Mouse (Mus musculus): Measurements from ENCODE around the gene Olfr56. TPM values are rescaled to one million over a fixed set of nuclear protein-coding genes. Genes with fewer than 3 reads are reported as not detected.

The Olfr56 gene
- polyA plus RNA-seq, 1 experiment from 2014 or later: not detected

DNA sequence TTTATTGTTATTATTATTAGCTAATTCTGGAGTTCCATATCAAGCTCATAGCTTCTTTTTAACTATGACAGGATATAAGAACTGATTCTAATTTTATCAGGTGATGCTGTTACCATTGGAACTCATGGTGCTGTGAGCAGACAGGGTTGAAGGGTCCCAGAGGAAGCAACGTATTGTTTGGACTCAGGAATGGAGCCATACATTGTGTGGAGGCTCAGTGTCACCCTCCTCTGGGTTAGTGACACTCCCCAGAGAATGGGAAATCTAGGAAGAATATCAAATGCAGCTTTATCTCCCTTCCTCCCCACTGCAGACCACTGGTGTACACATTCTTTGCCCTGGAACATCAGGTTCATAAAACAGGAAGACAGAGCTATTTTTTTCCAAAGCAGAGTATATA lies 204.5 kb downstream of the Olfr56 start:
- Histone ChIP-seq H3K27ac (ENCODE audit: low read length) (no peak overlapping the region), H3K9me3 (ENCODE audit: low read length) (no peaks in the 10 kb centered on the region), H3K27me3 (ENCODE audit: insufficient read depth, low read length) (no peaks in the 10 kb centered on the region), H3K36me3 (ENCODE audit: insufficient read depth, low read length) (no peaks in the 10 kb centered on the region), H3K4me3 (ENCODE audit: low read length) (no peak overlapping the region), H3K4me1 (ENCODE audit: insufficient read depth, low read length) (no peaks in the 10 kb centered on the region), H3K4me2 (replicated peaks; ENCODE audit: low read depth, low read length) (no peak overlapping the region), H3K9ac (replicated peaks; ENCODE audit: low read length) (no peak overlapping the region)
- no peak for ATAC-seq (ENCODE audit: low FRiP score, low TSS enrichment)
- 68% methylated on average over 1 of the region's 1 CpGs for WGBS

Other genes with a start within 250 kb of the Olfr56 start
- gene Rack1, start 178.6 kb upstream of the Olfr56 start, polyA plus RNA-seq (2015; fragmentation: Nextera tagmentation; extraction: Ambion mirVana): 712 and 779 TPM in 2 replicates
- 7.1 and 7.2 TPM in 2 replicates for gene Trim41, start 161.5 kb upstream of the Olfr56 start, polyA plus RNA-seq (2015; fragmentation: Nextera tagmentation; extraction: Ambion mirVana)
- 4.4 and 4.8 TPM in 2 replicates for gene Trim7, start 152.7 kb upstream of the Olfr56 start, polyA plus RNA-seq (2015; fragmentation: Nextera tagmentation; extraction: Ambion mirVana)
- gene Gm12184, start 152.2 kb upstream of the Olfr56 start, polyA plus RNA-seq (2015; fragmentation: Nextera tagmentation; extraction: Ambion mirVana): 0.86 and 1.2 TPM in 2 replicates
- gene Irgm1, start 107.2 kb upstream of the Olfr56 start, polyA plus RNA-seq (2015; fragmentation: Nextera tagmentation; extraction: Ambion mirVana): 17.0 and 18.3 TPM in 2 replicates
- 0.09 and 0.21 TPM in 2 replicates for gene Gm5431, start 76.7 kb upstream of the Olfr56 start, polyA plus RNA-seq (2015; fragmentation: Nextera tagmentation; extraction: Ambion mirVana)
- 3.8 and 6.9 TPM in 2 replicates for gene Psme2b, start 32.7 kb upstream of the Olfr56 start, polyA plus RNA-seq (2015; fragmentation: Nextera tagmentation; extraction: Ambion mirVana)
- 0.54 and 0.76 TPM in 2 replicates for gene 9930111J21Rik1, start 509 bp downstream of the Olfr56 start, polyA plus RNA-seq (2015; fragmentation: Nextera tagmentation; extraction: Ambion mirVana)
- 0.03 TPM in 1 of 2 replicates, not detected in the other for gene Gm12185, start 13.3 kb downstream of the Olfr56 start, polyA plus RNA-seq (2015; fragmentation: Nextera tagmentation; extraction: Ambion mirVana)
- 0.49 and 0.50 TPM in 2 replicates for gene Tgtp1, start 15.3 kb downstream of the Olfr56 start, polyA plus RNA-seq (2015; fragmentation: Nextera tagmentation; extraction: Ambion mirVana)
- 0.60 and 0.98 TPM in 2 replicates for gene 9930111J21Rik2, start 72.4 kb downstream of the Olfr56 start, polyA plus RNA-seq (2015; fragmentation: Nextera tagmentation; extraction: Ambion mirVana)
- gene Tgtp2, start 85.3 kb downstream of the Olfr56 start, polyA plus RNA-seq (2015; fragmentation: Nextera tagmentation; extraction: Ambion mirVana): 0.24 and 0.42 TPM in 2 replicates
- 2.1 and 2.6 TPM in 2 replicates for gene Ifi47, start 97.7 kb downstream of the Olfr56 start, polyA plus RNA-seq (2015; fragmentation: Nextera tagmentation; extraction: Ambion mirVana)
- gene Olfr1396, start 136.0 kb downstream of the Olfr56 start, polyA plus RNA-seq (2015; fragmentation: Nextera tagmentation; extraction: Ambion mirVana): 0.12 TPM in 1 of 2 replicates, not detected in the other
- not detected in 2 replicates for gene Olfr1395, start 163.4 kb downstream of the Olfr56 start, polyA plus RNA-seq (2015; fragmentation: Nextera tagmentation; extraction: Ambion mirVana)
- not detected in 2 replicates for gene Olfr1394, start 175.5 kb downstream of the Olfr56 start, polyA plus RNA-seq (2015; fragmentation: Nextera tagmentation; extraction: Ambion mirVana)
- gene Btnl9, start 208.3 kb downstream of the Olfr56 start, polyA plus RNA-seq (2015; fragmentation: Nextera tagmentation; extraction: Ambion mirVana): 4.4 and 4.6 TPM in 2 replicates
- gene Zfp62, start 224.4 kb downstream of the Olfr56 start, polyA plus RNA-seq (2015; fragmentation: Nextera tagmentation; extraction: Ambion mirVana): 45.6 and 46.3 TPM in 2 replicates

All from kidney, embryonic 16.5 days (tissue).